Mouse (Mus musculus): ENCODE measurements around the gene Emx2.
A peak's percentile ranks its signal among the peaks of the same experiment; 100 is the strongest.

Emx2 gene

GRCm38 (mm10) chr19:59457951-59458742 lies at the start of gene Emx2:
Gene Emx2, plus strand, starts transcription at chr19:59458372.
- ATAC-seq (ENCODE audit: low TSS enrichment) = peak; percentile 59

DNA sequence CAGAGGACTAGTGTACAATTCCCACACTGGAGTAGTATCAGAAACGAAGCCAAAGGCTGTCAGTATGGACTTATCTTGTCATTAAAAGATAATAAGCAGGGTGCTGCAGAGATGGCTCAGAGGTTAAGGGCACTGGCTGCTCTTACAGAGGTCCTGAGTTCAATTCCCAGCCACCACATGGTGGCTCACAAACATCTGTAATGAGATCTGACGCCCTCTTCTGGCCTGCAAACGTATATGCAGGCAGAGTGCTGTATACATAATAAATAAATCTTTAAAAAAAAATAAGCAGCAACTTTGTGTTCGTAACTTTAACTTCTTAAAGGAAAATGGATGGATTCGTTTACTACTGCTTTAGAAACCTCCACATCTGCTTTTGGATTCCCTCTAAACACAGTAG lies 44.0 kb upstream of the Emx2 start:
- no peak for ATAC-seq (ENCODE audit: low TSS enrichment)

DNA sequence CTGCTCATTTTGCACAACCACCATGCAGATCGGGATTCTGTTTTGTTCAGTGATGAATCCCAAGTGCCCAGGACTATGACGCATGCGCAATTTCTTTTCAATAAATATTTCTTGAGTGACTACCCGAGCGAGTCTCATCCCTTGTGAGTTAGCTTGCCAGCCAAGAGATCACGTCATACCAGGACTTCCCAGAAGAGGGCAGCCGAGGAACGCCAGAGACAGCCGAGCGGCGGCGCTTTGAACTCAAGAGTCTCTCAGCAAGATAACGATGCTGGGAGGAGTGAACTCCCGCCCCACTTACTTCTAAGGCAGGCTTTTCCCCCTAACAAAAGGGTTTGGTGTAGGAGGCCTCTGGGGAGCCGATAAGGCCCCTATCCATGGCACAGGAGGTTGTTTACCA lies 40.1 kb upstream of the Emx2 start:
- ATAC-seq (ENCODE audit: low TSS enrichment) = peak; percentile 95

GRCm38 (mm10) chr19:59418671-59419070 lies 39.5 kb upstream of the Emx2 start:
- ATAC-seq (ENCODE audit: low TSS enrichment) = no peak

- no peak for ATAC-seq (ENCODE audit: low TSS enrichment)
These were observed 35.8 kb upstream of the Emx2 start for GRCm38 (mm10) chr19:59422393-59422792.

GRCm38 (mm10) chr19:59423685-59424084 lies 34.5 kb upstream of the Emx2 start:
- ATAC-seq (ENCODE audit: low TSS enrichment) = no peak

- no peak for ATAC-seq (ENCODE audit: low TSS enrichment)
These were observed 33.2 kb upstream of the Emx2 start for GRCm38 (mm10) chr19:59424975-59425374.

- no peak for ATAC-seq (ENCODE audit: low TSS enrichment)
These were observed 25.9 kb upstream of the Emx2 start for GRCm38 (mm10) chr19:59432286-59432685.

DNA sequence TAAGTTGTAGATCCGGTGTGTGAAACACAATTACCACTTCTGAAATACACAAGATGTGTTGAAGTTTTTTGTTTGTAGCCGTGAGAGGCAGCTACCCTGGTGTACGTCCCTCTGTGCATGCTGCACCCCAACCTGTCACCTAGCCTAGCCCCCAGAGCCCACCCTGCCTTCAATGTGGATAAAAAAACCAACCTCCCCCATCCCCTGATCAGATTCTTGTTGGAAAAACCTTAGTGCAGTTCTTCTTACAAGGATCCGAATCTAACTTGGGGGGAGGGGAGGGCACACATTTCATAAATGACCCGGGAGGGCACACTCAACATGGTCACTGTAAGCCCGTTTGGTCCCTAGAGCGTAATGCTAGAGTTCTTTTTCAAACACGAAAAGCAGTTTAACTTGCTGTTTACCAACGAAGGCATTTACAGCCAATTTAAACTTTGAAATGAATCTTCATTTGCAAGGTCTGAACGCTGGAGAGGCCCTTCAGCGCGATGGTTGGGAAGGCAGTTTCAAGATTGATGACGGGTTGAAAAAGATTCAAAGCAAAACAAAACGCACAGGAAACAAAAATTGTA lies 7.5 kb upstream of the Emx2 start:
- no peak for ATAC-seq (ENCODE audit: low TSS enrichment)

DNA sequence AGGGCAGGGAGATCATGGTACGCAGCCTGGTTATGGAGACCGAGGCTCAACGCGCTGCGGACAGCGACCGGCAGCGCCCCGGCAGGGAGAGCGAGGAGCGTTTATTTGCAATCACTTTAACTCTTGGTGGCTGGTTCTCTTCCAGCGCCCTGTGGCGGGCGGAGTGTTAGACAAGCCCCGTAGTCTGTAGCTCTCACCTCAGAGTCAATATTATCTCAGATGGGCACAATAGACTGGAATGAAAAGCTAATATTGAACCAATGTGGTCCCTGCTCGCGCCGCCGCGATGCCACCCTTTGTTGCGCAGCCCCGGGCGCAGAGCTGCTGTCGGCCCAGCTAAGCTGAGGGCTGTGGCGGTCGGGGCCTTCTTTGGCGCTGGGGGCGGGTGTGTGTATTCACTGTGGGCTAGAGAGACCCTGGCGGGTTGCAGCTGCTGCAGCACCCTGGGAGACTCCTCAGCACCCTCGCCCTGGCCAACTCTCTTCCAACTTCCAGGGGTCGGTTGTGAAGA lies 6.7 kb upstream of the Emx2 start:
- ATAC-seq (ENCODE audit: low TSS enrichment) = no peak

- ATAC-seq (ENCODE audit: low TSS enrichment) = no peak
These were observed 5.9 kb upstream of the Emx2 start for GRCm38 (mm10) chr19:59452321-59452720.

DNA sequence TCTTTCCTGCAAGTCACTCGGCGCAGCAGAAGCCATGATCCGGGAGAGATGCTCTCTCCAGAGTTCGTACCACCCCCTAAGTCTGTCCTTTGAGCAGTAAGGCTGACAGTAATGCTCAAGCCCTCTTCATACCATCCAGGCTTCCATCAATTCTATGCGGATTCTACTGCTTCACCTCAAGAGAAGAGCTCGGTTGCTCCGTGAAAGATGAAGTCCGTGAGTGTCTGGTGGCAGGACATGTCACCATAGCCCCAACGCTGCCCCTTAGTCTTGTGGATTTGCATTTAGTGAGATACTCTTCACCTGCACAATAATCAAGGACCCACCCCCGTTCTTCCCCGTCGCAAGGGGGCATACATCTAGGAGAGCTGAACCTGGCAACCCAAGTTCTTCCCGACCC lies 4.6 kb upstream of the Emx2 start:
- ATAC-seq (ENCODE audit: low TSS enrichment) = no peak

- peak; percentile 71 for ATAC-seq (ENCODE audit: low TSS enrichment)
These were observed 4.0 kb upstream of the Emx2 start for GRCm38 (mm10) chr19:59454196-59454595.

DNA sequence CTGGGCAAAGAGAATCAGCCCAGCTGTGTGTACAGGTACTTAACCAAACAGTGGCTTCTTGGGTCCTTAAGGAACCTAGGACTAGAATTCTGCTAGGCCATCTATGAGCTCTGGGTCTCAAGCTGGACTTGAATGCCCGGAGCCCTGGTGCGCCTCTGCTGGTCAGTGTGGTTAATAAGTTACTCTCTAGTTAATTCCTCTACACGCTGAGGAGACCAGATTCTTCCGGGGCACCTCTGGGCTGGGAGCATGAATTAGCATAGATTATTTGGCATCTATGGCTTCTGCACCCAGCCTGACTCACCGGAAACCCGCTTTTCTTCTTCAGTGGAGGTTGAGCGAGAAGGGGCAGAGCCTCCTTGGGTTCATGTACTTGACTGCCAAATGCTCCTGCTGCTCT lies 2.5 kb upstream of the Emx2 start:
- ATAC-seq (ENCODE audit: low TSS enrichment) = no peak

DNA sequence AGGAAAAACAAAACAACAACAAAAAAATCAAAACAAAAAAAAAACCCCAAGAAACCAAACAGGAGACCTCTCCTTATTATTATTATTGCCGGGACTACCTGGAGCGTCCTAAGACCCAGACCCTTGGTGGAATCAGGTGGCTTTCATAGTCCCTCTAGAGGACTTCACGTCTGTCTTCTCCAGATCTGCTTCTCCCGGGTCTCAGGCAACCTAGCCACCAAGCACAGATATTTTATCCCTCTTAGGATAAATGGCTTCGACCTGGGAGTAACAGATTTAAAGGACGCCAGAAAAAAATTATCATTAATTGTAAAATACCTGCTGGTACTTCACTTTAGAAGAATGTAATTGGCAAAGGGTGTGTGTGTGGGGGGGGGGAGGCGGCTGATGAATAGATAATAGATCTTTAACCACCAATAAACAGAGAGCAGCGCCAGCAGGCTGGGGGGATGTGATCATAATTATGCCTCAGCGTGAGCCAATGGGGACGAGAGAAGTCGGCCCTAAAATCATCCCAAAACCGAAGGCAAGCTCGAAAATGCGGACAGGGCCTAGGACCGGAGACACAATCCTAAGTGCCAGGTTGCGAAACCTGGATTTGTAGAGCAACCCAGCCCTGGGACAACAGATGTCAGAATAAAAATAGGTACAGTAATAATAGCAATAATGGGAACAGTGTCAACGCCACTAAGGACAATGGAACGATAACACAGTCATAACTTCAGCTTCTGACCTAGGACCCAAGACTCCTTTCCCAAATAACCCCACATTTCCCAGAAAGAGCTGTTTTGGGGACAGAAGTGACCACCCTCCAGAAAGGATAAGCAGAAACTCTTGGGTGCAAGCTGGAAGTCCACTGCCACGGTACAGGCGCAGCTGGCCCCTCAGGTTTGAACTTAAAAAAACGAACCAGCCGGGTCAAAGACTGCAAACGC lies 894 bp upstream of the Emx2 start:
- no peak for ATAC-seq (ENCODE audit: low TSS enrichment)

- ATAC-seq (ENCODE audit: low TSS enrichment) = no peak
These were observed 567 bp downstream of the Emx2 start for GRCm38 (mm10) chr19:59458743-59459135.

GRCm38 (mm10) chr19:59459158-59459781 lies 1.1 kb downstream of the Emx2 start:
- peak; percentile 24; the same call in 1 of the 2 replicates for ATAC-seq (ENCODE audit: low TSS enrichment)

- no peak for ATAC-seq (ENCODE audit: low TSS enrichment)
These were observed 1.7 kb downstream of the Emx2 start for GRCm38 (mm10) chr19:59459811-59460241.

DNA sequence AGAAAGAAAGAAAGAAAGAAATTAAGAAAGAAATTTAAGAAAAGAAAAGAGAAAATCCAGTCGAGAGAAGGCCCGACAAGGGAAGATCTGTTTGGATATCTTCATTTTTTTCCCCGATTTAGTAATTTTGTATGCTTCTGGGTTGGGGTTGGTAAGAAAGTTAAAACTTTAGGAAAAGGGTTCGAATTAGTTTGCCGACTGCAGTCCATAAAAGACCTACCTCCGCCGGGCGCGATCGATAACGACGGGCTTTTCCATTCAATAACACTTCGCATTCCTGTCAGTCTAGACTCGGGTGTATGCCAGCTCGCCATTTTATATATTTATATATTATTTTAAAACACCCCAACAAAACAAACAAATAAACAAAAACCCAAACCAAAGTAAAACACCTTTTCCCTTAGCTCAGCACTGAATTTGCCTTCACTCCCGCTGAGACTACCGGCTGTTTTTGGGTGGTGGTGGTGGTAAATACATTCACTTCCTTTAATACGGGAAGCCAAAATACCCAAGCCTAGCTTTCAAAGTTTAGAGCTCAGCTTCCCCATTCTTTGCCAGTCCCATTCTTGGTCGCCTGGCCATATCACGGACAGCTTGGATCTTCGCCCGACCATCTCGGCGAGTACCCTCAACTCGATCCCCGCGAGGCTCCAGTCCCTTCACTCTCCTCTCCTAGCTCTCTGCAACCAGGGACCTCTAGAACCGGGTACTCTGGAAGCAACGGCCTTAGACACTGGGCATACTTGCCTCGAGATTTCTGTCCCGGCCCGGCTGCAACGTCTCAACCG lies 2.4 kb downstream of the Emx2 start:
- ATAC-seq (ENCODE audit: low TSS enrichment) = no peak

DNA sequence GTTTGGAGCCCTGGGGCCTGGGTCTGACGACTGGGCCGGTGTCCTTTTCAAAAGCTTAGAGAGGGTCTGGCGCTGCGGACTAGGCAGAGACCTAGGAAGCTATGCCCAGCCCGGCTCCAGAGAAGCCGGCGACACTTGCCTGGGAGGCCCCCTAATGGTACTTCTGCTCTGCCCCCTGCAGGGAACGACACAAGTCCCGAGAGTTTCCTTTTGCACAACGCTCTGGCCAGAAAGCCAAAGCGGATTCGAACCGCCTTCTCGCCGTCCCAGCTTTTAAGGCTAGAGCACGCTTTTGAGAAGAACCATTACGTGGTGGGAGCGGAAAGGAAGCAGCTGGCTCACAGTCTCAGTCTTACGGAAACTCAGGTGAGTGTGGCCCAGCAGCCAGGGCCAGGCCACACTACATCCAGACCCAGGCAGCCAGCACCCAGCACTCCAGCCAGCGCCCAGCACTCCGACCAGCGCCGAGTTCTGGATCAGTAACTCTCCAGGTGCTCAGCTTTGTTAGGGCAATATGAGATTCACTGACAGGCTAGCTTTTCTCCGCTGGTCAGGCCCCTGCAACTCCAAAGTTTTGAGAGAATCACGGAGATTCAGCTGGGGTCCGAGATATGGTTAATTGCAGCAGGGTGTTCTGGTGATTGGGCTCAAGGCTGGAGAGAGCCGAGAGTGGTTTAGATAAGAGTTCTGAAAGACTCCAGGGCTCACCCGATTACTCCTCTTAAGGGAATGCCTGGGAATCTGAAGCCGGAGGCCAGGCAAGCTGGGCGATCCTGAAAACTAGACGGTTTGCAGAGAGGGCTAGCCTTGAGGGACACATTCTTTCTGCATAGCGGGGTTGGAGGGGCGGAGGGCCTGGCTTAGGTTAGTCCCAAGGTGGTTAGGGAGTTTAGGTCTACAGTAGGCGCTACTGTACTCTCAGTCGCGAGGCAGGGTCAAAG lies 3.6 kb downstream of the Emx2 start:
- ATAC-seq (ENCODE audit: low TSS enrichment) = no peak

Measured in frontal cortex, adult (tissue).